13 mouse cellular contexts compared by ENCODE assay signal in the genomic region with DNA sequence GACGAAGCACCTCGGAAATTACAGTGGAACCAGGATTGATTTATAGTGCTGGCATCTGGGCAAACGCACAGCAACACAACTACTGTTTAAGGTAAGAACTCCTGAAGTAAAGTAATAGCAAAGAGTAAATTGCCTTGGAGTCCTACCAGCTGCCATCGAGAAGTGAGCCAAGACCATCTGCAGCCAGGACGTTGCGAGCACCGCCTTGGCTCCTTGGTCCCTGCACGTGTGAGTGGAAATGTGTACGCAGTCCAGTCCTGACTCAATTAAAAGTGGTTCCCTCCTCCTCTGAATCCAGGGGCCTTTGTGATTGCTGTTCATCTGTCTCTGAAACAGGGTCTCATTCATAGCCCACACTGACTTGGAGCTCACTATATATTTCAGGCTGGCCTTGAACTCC.
DNase-seq lines count a peak whose midpoint lies in the region; ATAC-seq lines count a peak whose summit lies in the region.
"Had no signal": no experiment of that assay in that cellular context is flagged by ENCODE, and none has a peak within 500 bp of the region (broad histone marks: within the 10 kb centered on the region; RNA-seq: fewer than 3 reads in every experiment).

No protein-coding gene starts in this region.

- no peaks in the 10 kb centered on the region for H3K9me3 ChIP-seq in forebrain, embryonic 15.5 days
- H3K9me3 ChIP-seq in forebrain, embryonic 13.5 days (replicated peaks) = no peaks in the 10 kb centered on the region
- H3K9me3 ChIP-seq in hindbrain, embryonic 13.5 days = no peaks in the 10 kb centered on the region
- no peaks in the 10 kb centered on the region for H3K9me3 ChIP-seq in hindbrain, embryonic 10.5 days
- no peaks in the 10 kb centered on the region for H3K9me3 ChIP-seq in embryonic facial prominence, embryonic 14.5 days (ENCODE audit: control insufficient read depth, low read length)
- H3K9me3 ChIP-seq in limb, embryonic 15.5 days = no peaks in the 10 kb centered on the region

- no peaks in the 10 kb centered on the region for H3K36me3 ChIP-seq in forebrain, embryonic 15.5 days
- no peaks in the 10 kb centered on the region for H3K36me3 ChIP-seq in forebrain, embryonic 13.5 days (ENCODE audit: poor library complexity, severe bottlenecking)
- no peaks in the 10 kb centered on the region for H3K36me3 ChIP-seq in hindbrain, embryonic 13.5 days
- no peaks in the 10 kb centered on the region for H3K36me3 ChIP-seq in hindbrain, embryonic 10.5 days
- H3K36me3 ChIP-seq in embryonic facial prominence, embryonic 14.5 days (ENCODE audit: control insufficient read depth, insufficient read depth, low read length) = no peaks in the 10 kb centered on the region
- H3K36me3 ChIP-seq in limb, embryonic 15.5 days = no peaks in the 10 kb centered on the region

- H3K4me1 ChIP-seq in forebrain, embryonic 15.5 days = peaks cover 55% of the 10 kb centered on the region
- H3K4me1 ChIP-seq in forebrain, embryonic 13.5 days = peaks cover 44% of the 10 kb centered on the region
- peaks cover 70% of the 10 kb centered on the region for H3K4me1 ChIP-seq in hindbrain, embryonic 13.5 days (replicated peaks)
- H3K4me1 ChIP-seq in hindbrain, embryonic 10.5 days (replicated peaks) = peaks cover 38% of the 10 kb centered on the region
- peaks cover 36% of the 10 kb centered on the region for H3K4me1 ChIP-seq in embryonic facial prominence, embryonic 14.5 days (ENCODE audit: control insufficient read depth, insufficient read depth, low read length)
- peaks cover 69% of the 10 kb centered on the region for H3K4me1 ChIP-seq in limb, embryonic 15.5 days

- H3K4me3 ChIP-seq in forebrain, embryonic 15.5 days = no peak overlapping the region
- H3K4me3 ChIP-seq in forebrain, embryonic 13.5 days = no peak overlapping the region
- no peak overlapping the region for H3K4me3 ChIP-seq in hindbrain, embryonic 13.5 days
- no peak overlapping the region for H3K4me3 ChIP-seq in hindbrain, embryonic 10.5 days
- H3K4me3 ChIP-seq in embryonic facial prominence, embryonic 14.5 days (ENCODE audit: low read depth, low read length) = no peak overlapping the region
- H3K4me3 ChIP-seq in limb, embryonic 15.5 days = no peak overlapping the region

- no peak for ATAC-seq in forebrain, embryonic 15.5 days (replicated peaks)
- ATAC-seq in forebrain, embryonic 13.5 days = no peak
- no peak for ATAC-seq in hindbrain, embryonic 13.5 days (ENCODE audit: low FRiP score)
- no peak for ATAC-seq in embryonic facial prominence, embryonic 14.5 days (ENCODE audit: low read depth)
- ATAC-seq in limb, embryonic 15.5 days (ENCODE audit: insufficient number of reproducible peaks, low FRiP score, low TSS enrichment, low read depth) = no peak

- H3K27ac ChIP-seq in forebrain, embryonic 15.5 days (replicated peaks) = peak overlapping the region; percentile 35; the same call in 1 of the 2 replicates
- H3K27ac ChIP-seq in forebrain, embryonic 13.5 days = no peak overlapping the region
- peak overlapping the region; percentile 98; the same call in 1 of the 2 replicates for H3K27ac ChIP-seq in hindbrain, embryonic 13.5 days
- H3K27ac ChIP-seq in hindbrain, embryonic 10.5 days = no peak overlapping the region
- no peak overlapping the region for H3K27ac ChIP-seq in embryonic facial prominence, embryonic 14.5 days (replicated peaks; ENCODE audit: low read depth, low read length)
- peak overlapping the region; percentile 33; the same call in 1 of the 2 replicates for H3K27ac ChIP-seq in limb, embryonic 15.5 days

- DNase-seq in hindbrain, embryonic 10.5 days (ENCODE audit: low spot score) = no peak
- no peak for DNase-seq in embryonic facial prominence, embryonic 14.5 days (ENCODE audit: low spot score)
- DNase-seq in left cerebral cortex, postnatal 36 days (ENCODE audit: low spot score in 2 of 2) = no peak
- no peak for DNase-seq in kidney, adult 11 months
- DNase-seq: cerebellum, adult 18-20 months; embryo, embryonic 11 days; gastrocnemius, postnatal 14 days; kidney, adult 2 months; left cerebral cortex, postnatal 4 days had no signal

- intact Hi-C loops in left cerebral cortex, postnatal 36 days (cut with DNase I) = loop anchor here (5.0 kb wide), 1 partner anchor 35 kb away; no protein-coding TSS in a partner anchor

- no peak overlapping the region for H3K4me2 ChIP-seq in forebrain, embryonic 15.5 days (replicated peaks)
- no peak overlapping the region for H3K4me2 ChIP-seq in forebrain, embryonic 13.5 days
- peak overlapping the region; percentile 85; the same call in 1 of the 2 replicates for H3K4me2 ChIP-seq in hindbrain, embryonic 13.5 days
- peak overlapping the region; percentile 87; the same call in 1 of the 2 replicates for H3K4me2 ChIP-seq in embryonic facial prominence, embryonic 14.5 days (ENCODE audit: low read depth, low read length)
- H3K4me2 ChIP-seq in limb, embryonic 15.5 days = peak overlapping the region; percentile 78

- H3K9ac ChIP-seq in forebrain, embryonic 15.5 days (replicated peaks) = no peak overlapping the region
- H3K9ac ChIP-seq in forebrain, embryonic 13.5 days = no peak overlapping the region
- no peak overlapping the region; the same call in 1 of the 2 replicates for H3K9ac ChIP-seq in hindbrain, embryonic 13.5 days
- H3K9ac ChIP-seq in embryonic facial prominence, embryonic 14.5 days (ENCODE audit: low read depth, low read length) = no peak overlapping the region; the same call in 1 of the 2 replicates
- H3K9ac ChIP-seq in limb, embryonic 15.5 days = no peak overlapping the region

- 67% methylated on average over 9 of the region's 9 CpGs for WGBS in forebrain, embryonic 15.5 days
- WGBS in forebrain, embryonic 13.5 days = 74% methylated on average over 9 of the region's 9 CpGs
- WGBS in hindbrain, embryonic 13.5 days = 74% methylated on average over 9 of the region's 9 CpGs
- 88% methylated on average over 9 of the region's 9 CpGs for WGBS in hindbrain, embryonic 10.5 days
- 56% methylated on average over 9 of the region's 9 CpGs for WGBS in embryonic facial prominence, embryonic 14.5 days
- WGBS in limb, embryonic 15.5 days = 23% methylated on average over 9 of the region's 9 CpGs

- H3K27me3 ChIP-seq in forebrain, embryonic 15.5 days = no peaks in the 10 kb centered on the region
- H3K27me3 ChIP-seq in forebrain, embryonic 13.5 days = no peaks in the 10 kb centered on the region
- no peaks in the 10 kb centered on the region for H3K27me3 ChIP-seq in hindbrain, embryonic 13.5 days
- 0 out of 2 replicates have a peak, but pooled peaks cover 13% of the 10 kb centered on the region for H3K27me3 ChIP-seq in hindbrain, embryonic 10.5 days (ENCODE audit: insufficient read depth, poor library complexity, severe bottlenecking)
- no peaks in the 10 kb centered on the region for H3K27me3 ChIP-seq in embryonic facial prominence, embryonic 14.5 days (replicated peaks; ENCODE audit: control insufficient read depth, insufficient read depth, low read length)
- H3K27me3 ChIP-seq in limb, embryonic 15.5 days = no peaks in the 10 kb centered on the region

Comparison
In these comparisons a context has a peak if more than half of its experiments do, and no peak if none do; other contexts are left out.
1. H3K27ac ChIP-seq: peak in forebrain, embryonic 15.5 days (single experiment), hindbrain, embryonic 13.5 days (single experiment) and limb, embryonic 15.5 days (single experiment); none in forebrain, embryonic 13.5 days (single experiment), hindbrain, embryonic 10.5 days (single experiment) and embryonic facial prominence, embryonic 14.5 days (single experiment).
2. H3K4me2 ChIP-seq: peak in hindbrain, embryonic 13.5 days (single experiment), embryonic facial prominence, embryonic 14.5 days (single experiment) and limb, embryonic 15.5 days (single experiment); none in forebrain, embryonic 15.5 days (single experiment) and forebrain, embryonic 13.5 days (single experiment).